Mouse (Mus musculus) thymus, postnatal 36 days (tissue): ENCODE data around the gene Fcgrt.

Experiments used
- DNase-seq, 2 experiments: peaks; one replicate each; pipeline ENCODE4 v3.0.0; 2022; ENCODE audit warnings: mixed read lengths in 2 of 2

Gene Fcgrt

DNA sequence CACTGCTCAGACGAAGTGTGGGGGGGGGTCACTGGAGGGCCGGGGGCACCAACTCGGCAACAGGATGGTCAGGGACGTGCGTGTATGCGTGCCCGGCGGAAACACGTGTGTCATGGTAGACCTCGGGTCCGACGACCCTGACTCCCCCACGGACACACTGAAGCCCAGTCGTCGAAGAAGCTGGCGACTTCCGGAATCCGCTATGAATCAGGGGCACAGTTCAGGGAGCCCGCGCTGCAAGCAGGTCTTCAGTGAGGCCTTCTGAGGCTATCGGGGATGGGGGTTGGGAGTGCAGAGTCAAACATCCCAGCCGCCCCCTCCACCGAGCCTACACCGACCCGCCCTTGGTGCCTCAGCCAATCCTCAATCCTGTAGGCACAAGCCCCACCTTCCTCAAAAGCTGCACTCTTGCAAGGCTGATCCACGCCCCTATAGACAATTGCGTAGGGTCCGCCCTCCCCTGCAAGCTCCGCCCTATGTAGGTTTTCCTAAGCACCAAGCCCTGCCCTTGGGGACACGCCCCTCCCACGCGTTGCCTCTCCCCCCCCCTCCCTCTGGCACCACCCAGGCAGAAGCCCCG lies 49.6 kb downstream of the Fcgrt start:
- peak; percentile 95 to 98 for DNase-seq

GRCm38 (mm10) chr7:45053117-45053930 lies 50.3 kb downstream of the Fcgrt start:
- DNase-seq = peak; percentile 84 to 88

- DNase-seq = no peak
Measured at GRCm38 (mm10) chr7:45052862-45053116, 50.9 kb downstream of the Fcgrt start, which contains the start of gene Prr12. Prr12 (minus strand) TSS chr7:45052881.

DNA sequence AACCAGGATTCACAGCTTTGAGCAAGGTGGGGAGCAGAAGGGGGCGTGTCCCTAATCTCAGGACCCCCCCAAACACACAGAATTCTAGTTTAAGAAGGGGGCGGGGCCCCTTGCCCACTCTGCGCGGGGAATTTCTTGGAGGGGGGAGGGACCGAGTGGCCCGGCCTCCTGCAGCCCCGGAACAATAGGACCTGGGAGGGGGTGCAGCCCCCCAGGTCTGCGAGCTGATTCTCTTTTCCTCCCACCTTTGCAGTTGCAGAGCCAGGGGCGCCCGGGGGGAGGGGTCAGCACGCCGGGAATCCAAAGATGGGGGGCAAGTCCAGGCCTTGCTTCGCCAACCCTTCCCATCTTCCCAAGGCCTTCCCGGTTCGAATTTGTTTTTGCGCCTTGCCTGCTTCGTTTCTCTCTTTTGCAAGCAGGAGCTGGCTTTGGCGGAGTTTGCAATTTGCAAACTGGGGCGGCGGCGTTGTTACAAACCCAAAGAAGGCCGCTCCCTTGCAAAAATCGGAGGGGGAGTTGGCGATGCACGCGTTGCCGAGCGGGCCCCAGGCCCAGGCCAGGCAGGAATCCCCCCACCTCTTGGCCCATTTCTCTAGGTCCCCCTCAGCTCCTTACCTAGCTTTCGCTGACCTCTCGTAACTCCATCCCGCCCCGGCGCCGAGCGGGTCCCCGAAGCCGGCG lies 51.3 kb downstream of the Fcgrt start:
- peak; percentile 32 to 68 for DNase-seq

GRCm38 (mm10) chr7:45051601-45051974 lies 52.1 kb downstream of the Fcgrt start:
- DNase-seq = no peak

DNA sequence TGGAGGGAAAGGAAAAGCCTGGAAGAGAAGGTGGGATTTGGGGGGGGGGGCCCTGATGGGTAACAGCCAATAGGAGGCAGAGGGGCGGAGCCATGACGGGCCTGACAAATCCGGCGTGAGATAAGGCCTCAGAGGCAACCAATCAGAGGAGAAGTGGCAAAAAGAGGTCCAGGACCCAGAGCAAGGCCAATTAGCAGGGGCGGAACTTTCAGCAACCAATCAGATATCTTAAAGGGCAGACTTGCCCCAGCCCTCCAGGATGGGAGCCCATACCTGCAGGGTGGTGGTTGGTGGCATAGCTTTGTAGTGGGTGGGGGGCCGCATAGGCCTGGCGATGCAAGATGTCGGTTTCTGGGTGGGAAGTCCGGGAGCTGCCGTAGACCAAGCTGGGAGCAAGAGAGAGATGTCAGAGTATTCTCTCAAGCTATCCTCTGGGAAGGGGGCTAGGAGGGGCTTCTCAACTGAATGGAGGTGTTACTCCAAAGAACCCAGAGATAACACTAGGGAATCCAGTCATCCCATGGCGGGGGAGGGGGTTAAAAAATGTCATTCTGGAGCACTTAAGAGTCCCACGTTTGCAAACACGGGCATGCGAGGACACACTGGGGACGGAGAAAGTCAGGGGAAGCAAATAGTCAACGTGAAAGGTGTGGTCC lies 52.6 kb downstream of the Fcgrt start:
- peak; percentile 36 to 59 for DNase-seq

- no peak for DNase-seq
Measured at GRCm38 (mm10) chr7:45048923-45049657, 54.6 kb downstream of the Fcgrt start.

GRCm38 (mm10) chr7:45048001-45048890 lies 55.4 kb downstream of the Fcgrt start:
- peak in 1 of 2 experiments; percentile 27 for DNase-seq

GRCm38 (mm10) chr7:45047491-45047890 lies 56.2 kb downstream of the Fcgrt start:
- DNase-seq = no peak

DNA sequence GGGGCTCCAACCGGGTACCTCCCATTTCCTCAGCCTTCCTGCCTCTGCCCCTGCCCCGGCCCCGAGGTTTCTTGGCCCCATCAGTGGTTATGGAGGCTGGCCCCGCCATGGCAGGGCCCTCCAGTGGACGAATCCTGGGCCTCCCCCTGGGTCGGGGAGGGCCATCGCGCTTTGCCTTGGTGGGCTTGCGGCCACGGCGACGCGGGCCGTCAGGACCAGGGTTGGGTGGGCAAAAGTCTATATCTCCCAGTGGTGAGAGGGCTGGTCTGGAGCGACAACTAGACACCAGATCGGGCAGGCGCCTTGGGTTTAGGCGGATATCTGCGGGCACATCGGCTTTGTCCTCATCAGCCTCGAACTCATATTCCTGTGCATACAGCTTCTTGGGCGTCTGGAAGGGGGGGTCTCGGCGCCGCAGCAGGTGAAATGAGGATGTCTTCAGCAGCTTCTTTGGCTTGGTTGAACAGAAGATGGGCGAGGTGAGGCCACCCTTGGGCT lies 56.7 kb downstream of the Fcgrt start:
- no peak for DNase-seq

DNA sequence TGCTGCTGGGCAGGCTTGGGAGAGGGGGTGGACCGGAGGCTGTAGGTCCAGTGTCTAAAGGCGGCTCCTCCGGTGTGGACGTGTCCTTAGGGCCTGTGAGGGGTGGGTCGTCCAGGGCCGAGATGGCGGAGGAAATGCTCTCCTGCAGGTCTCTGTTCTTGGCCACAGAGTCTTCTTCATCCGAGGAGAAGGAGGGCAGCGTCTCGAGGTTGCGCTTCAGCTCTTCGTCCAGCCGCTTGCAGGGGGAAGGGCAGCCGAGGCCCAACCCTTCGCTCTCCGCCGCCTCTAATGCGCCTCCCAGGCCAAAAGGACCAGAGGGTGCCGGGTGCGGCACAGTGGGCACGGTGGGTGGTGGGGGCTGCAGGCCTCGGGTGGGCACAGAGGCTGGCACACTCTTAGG lies 57.9 kb downstream of the Fcgrt start:
- DNase-seq = no peak

GRCm38 (mm10) chr7:45043307-45043706 lies 60.3 kb downstream of the Fcgrt start:
- DNase-seq = no peak
